Mouse (Mus musculus) embryonic fibroblast, embryonic 13.5 days (primary cell): ENCODE data around the gene Svbp. TPM values are rescaled to one million over a fixed set of nuclear protein-coding genes. Genes with fewer than 3 reads are reported as not detected.
A peak's percentile ranks its signal among the peaks of the same experiment; 100 is the strongest.

Experiments
- H3K27ac ChIP-seq: 2 replicates; pipeline ENCODE4 v1.5.1; 2012; ENCODE audit warnings: low read length, control low read depth, inconsistent platforms; ENCODE audit not compliant: insufficient read depth
- H3K4me1 ChIP-seq: 2 replicates; pipeline ENCODE4 v1.6.1; 2011; ENCODE audit warnings: low read length; ENCODE audit not compliant: control insufficient read depth, insufficient read depth
- H3K4me3 ChIP-seq: 2 replicates; pipeline ENCODE4 v1.5.1; 2011; ENCODE audit warnings: mild to moderate bottlenecking, control low read depth, low read length; ENCODE audit not compliant: insufficient read depth
- CTCF ChIP-seq: IDR thresholded peaks from 2 replicates; pipeline ENCODE4 v1.5.1; 2011; ENCODE audit warnings: mild to moderate bottlenecking, control low read depth, low read length, moderate library complexity, borderline replicate concordance; ENCODE audit not compliant: insufficient read depth
- POLR2A ChIP-seq: IDR thresholded peaks from 2 replicates; pipeline ENCODE4 v1.6.1; 2011; ENCODE audit warnings: low read depth, mild to moderate bottlenecking, control low read depth, low read length, moderate library complexity
- polyA plus RNA-seq: library from polyadenylated mRNA; stranded (reverse); fragments of >200 nt; gene quantifications from 2 replicates; pipeline ENCODE4 v1.2.4, GENCODE M21; 2011; ENCODE audit warnings: low read depth; ENCODE audit not compliant: missing spikeins, insufficient read length

The Svbp gene
- polyA plus RNA-seq, 1 experiment, result 57.6 TPM

DNA sequence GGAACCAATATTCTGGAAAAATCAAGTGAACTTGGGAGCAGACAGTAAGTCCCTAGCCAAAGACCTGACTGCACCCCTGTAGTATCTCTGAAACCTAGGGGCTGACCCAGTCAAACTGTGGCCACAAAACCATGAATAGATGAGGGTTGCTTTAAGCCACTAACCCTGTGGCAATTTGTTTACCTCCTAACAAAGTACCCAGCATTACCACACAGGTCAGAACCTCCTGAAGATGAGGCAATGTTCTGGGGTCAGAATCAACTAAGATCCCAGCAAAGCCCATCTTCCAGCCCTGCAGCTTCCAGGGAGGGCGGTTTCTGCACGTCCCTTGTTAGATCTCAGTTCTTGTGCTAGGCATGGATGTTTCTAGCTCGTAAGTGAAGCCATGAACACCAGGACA is 29.4 kb downstream of the Svbp start:
- TF ChIP-seq POLR2A (no peak), CTCF (no peak)

DNA sequence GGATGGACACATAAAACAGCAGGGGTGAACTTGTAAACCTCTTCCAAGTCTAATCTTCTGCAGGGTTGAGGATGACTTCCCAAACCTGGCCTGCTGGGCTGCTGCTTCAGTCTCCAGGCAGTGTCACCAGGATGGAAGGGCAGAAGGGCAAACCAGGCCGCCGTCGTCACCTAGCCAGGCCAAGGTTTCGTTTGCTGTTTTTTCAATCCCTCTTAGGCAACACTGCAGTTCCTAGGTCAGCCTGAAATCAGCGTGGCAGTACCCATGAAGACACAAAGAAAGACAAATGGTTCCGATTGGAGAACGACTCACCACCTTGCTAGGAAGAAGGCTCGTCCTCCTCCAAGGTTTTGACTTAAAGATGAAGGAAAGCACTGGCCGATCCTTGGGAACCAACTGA is 30.6 kb downstream of the Svbp start:
- H3K4me1 ChIP-seq, result no peaks in the 10 kb centered on the region
- no peak overlapping the region for H3K27ac ChIP-seq
- no peak overlapping the region for H3K4me3 ChIP-seq
- TF ChIP-seq CTCF, result no peak
- no peak for TF ChIP-seq POLR2A

More for the DNA sequence above, 29.4 kb downstream of the Svbp start:
- Histone ChIP-seq H3K4me3 (no peak overlapping the region), H3K27ac (no peak overlapping the region), H3K4me1 (no peaks in the 10 kb centered on the region)

DNA sequence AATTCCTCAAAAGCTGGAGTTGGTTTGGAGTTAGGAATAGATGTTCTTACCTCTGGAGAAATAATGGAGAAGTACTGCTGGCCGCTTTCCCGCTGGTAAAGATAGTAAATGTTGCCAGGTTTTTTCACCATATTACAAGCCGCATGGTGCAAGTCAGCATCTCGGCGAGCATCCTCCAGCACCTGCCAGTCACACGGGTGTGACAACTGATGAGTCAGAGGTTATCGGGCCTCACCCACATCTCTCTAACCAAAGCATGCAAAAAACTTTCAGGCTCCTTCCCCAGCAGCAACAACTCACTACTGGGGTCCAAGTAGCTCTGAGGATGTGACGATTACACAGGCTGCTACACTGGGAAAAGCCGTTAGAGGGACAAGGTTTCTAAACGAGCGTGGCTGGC is 31.6 kb downstream of the Svbp start:
- no peak overlapping the region for H3K27ac ChIP-seq
- H3K4me1 ChIP-seq, result no peaks in the 10 kb centered on the region
- TF ChIP-seq CTCF, result no peak
- no peak for TF ChIP-seq POLR2A
- H3K4me3 ChIP-seq, result no peak overlapping the region

DNA sequence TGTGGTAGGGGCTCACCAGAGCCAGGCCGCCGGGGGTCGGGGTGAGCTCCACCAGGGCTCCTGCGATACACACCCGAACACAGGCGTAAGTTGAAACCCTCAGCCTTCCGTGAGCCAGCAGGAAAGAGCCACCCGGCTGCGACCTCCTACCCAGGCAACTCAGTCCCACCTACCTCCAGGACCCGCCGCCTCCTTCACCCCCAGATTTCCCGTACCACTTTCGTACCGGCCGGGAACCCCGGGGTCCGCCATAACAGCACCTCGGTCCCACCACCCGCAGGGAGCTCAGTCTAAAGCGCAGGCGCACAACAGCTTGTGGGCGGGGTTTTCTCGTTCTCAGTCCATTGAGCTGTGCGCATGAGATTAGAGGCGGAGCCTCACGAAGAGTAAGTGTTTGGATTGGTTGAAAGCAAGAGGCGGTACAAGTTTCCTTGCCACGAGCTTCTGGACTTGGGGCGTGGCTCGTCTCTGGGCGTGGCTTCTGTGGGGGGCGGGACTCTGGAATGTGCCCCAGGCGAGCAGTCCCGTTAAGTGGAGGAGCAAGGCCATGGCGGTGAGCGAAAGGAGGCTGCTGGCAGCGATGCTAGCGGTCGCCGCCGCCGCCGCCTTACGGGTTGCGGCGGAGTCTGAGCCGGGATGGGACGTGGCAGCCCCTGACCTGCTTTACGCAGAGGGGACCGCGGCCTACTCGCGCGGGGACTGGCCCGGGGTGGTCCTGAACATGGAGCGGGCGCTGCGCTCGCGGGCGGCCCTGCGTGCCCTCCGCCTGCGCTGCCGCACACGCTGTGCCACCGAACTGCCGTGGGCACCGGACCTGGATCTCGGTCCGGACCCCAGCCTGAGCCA is 37.5 kb downstream of the Svbp start, which contains the start of the genes AU022252 and P3h1:
TSS of gene AU022252 (minus strand) at position 303 of the 846 bp plus-strand sequence.
TSS of gene P3h1 (plus strand) at position 506 of the 846 bp plus-strand sequence.
- H3K27ac ChIP-seq, result peak within 1 kb of the TSS; percentile 73
- H3K4me1 ChIP-seq, result 0 out of 2 replicates have a peak, but pooled peaks cover 3% of the 10 kb centered on the region
- no peak for TF ChIP-seq CTCF
- peak; percentile 84 for TF ChIP-seq POLR2A
- H3K4me3 ChIP-seq, result peak within 1 kb of the TSS; percentile 91

DNA sequence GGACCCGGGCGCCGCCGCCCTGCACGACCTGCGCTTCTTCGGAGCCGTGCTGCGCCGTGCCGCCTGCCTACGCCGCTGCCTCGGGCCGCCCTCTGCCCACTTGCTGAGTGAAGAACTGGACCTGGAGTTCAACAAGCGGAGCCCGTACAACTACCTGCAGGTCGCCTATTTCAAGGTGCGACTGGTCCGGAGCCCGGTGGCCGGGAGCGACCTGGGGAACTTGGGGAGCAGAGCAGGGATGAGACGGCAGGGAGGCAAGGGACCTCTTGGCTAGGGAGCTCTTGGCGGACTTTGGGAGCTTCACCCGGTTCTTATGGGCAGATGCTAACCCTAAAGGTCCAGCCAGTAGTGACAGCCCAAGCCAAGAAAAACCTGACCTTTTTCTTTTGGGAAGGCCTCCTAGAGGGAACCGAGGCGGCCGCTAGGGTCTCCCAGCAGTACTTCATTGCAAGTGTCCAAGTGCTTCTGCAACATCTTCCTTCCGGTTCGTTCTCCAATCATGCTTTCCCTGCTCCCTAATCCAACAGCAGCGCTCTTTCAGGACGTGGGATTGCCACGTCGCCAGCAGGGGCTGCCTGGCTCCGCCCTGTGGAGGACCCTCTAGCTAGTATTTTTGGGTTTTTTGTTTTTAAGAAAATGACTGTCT is 38.3 kb downstream of the Svbp start:
- Histone ChIP-seq H3K4me3 (peak overlapping the region; percentile 82), H3K4me1 (0 out of 2 replicates have a peak, but pooled peaks cover 3% of the 10 kb centered on the region), H3K27ac (peak overlapping the region; percentile 73)
- TF ChIP-seq POLR2A (peak; percentile 85), CTCF (no peak)

DNA sequence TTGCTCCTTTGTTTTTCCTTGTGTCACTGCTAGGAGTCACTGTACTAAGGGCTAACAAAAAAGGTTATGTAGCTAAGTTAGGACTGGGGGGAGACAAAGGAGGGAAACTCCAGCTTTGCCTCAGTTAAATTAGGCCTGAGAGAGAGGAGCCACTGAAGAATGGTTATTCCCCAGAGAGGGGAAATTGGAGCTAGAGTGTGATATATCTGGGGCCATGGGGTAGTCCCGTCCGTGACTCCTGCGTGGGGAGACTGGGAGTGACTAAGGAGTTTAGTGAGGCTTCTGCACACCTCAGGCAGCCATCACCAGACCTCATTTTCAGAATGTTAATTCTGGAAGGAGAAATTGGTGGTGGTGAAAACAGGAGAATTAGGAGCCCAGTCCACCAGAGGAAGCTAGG is 39.2 kb downstream of the Svbp start:
- Histone ChIP-seq H3K4me1 (0 out of 2 replicates have a peak, but pooled peaks cover 3% of the 10 kb centered on the region), H3K27ac (0 out of 2 replicates have a peak overlapping the region, but pooled peaks have one; percentile 73), H3K4me3 (peak overlapping the region; percentile 82)
- TF ChIP-seq POLR2A (no peak), CTCF (no peak)

DNA sequence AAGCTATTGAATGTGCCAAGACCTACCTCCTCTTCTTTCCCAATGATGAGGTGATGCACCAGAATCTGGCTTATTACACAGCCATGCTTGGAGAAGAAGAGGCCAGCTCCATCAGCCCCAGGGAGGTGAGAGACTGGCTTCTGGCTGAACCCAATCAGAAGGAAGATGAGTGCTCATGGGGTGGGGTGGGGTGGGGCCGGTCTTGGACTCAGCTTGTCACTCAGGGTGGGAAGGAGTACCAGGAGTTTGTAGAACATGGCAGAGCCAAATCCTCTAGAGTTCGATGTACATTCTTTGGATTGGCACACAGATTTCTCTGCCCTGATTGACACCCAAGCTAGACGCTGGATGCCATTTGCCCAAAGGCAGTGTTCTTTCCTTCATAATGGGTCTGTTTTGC is 43.6 kb downstream of the Svbp start:
- Histone ChIP-seq H3K27ac (peak overlapping the region; percentile 82), H3K4me3 (no peak overlapping the region), H3K4me1 (0 out of 2 replicates have a peak, but pooled peaks cover 3% of the 10 kb centered on the region)
- TF ChIP-seq CTCF (no peak), POLR2A (no peak)

DNA sequence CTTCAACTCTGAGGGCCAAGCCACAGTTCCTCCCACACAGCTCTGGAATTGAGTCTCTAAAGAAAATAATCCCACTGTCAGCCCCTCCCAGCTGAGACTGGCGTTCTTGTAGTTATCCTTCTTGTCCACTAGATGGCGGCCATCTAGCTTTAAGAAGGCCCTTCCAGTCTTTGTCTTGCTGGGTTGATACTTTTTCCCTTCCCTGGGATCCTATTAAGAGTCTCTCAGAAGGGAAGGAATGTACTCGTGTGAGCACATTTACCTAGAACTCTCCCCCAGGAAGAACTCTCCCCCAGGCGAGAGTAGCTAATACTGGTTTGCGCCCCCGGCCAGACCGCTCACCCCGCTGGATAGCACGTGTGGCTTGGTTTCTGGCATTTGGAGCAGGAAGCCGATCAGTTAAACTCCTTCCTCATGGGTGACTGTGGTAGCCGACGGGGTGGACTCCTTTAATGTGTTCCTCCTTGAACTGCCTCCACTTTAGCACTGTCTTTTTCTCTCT is 44.1 kb downstream of the Svbp start:
- no peak overlapping the region; the same call in 1 of the 2 replicates for H3K27ac ChIP-seq
- H3K4me3 ChIP-seq, result no peak overlapping the region
- H3K4me1 ChIP-seq, result 0 out of 2 replicates have a peak, but pooled peaks cover 3% of the 10 kb centered on the region
- TF ChIP-seq POLR2A (no peak), CTCF (no peak)

DNA sequence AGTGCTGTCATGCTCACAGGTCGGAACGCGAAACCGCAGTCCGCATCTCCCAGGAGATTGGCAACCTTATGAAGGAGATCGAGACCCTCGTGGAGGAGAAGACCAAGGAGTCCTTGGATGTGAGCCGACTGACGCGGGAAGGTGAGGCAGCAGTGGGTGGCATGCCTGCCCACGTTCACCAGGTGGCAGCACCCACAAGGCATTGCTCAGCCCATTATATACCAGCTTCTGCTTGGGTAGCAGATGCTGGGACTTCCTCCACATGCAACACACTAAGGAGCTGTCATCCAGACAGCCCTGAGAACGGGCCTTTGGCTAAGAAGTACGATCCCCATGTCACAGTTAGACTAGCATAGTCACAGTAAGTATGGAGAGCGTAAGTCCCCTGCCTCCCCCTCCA is 46.6 kb downstream of the Svbp start:
- Histone ChIP-seq H3K27ac (no peak overlapping the region), H3K4me3 (no peak overlapping the region), H3K4me1 (no peaks in the 10 kb centered on the region)
- no peak for TF ChIP-seq POLR2A
- peak; percentile 48; the same call in 1 of the 2 replicates for TF ChIP-seq CTCF
